Mouse (Mus musculus) B cell, adult 2 months (primary cell): ENCODE measurements around the gene Junb.

Experiments used
- DNase-seq, 2 experiments: peaks; one replicate each; pipeline ENCODE4 v3.0.0; 2022

The Junb gene

GRCm38 (mm10) chr8:84970135-84970790, 8.3 kb downstream of the Junb start:
- no peak for DNase-seq

- peak; percentile 57 to 63 for DNase-seq
These were observed 9.0 kb downstream of the Junb start, which contains the start of the genes Gm49661, Prdx2 and Rnaseh2a for GRCm38 (mm10) chr8:84969241-84970134. Gene Gm49661 (minus strand): TSS chr8:84969433. Gene Prdx2 (plus strand): TSS chr8:84969587. Gene Rnaseh2a (minus strand): TSS chr8:84969767.

- DNase-seq = no peak
These were observed 9.9 kb downstream of the Junb start for GRCm38 (mm10) chr8:84968650-84969049.

GRCm38 (mm10) chr8:84967532-84968304, 10.8 kb downstream of the Junb start:
- no peak for DNase-seq

- DNase-seq = no peak
These were observed 11.9 kb downstream of the Junb start for GRCm38 (mm10) chr8:84966603-84967002.

GRCm38 (mm10) chr8:84965731-84966291, 12.7 kb downstream of the Junb start:
- peak; percentile 87 to 90 for DNase-seq

- DNase-seq = no peak
These were observed 14.6 kb downstream of the Junb start for GRCm38 (mm10) chr8:84963952-84964351.

GRCm38 (mm10) chr8:84959811-84960210, 18.7 kb downstream of the Junb start:
- no peak for DNase-seq

GRCm38 (mm10) chr8:84956768-84957167, 21.8 kb downstream of the Junb start:
- DNase-seq = peak; percentile 88 to 90

- no peak for DNase-seq
These were observed 25.8 kb downstream of the Junb start for GRCm38 (mm10) chr8:84952612-84953255.

GRCm38 (mm10) chr8:84949753-84950152, 28.8 kb downstream of the Junb start:
- DNase-seq = peak; percentile 27 to 33

GRCm38 (mm10) chr8:84947241-84947545, 31.3 kb downstream of the Junb start:
- peak; percentile 62 to 67 for DNase-seq

GRCm38 (mm10) chr8:84946528-84947240, 31.8 kb downstream of the Junb start, which contains the start of gene Rtbdn:
Gene Rtbdn (plus strand): TSS chr8:84946991.
- peak in 1 of 2 experiments; percentile 25 for DNase-seq

GRCm38 (mm10) chr8:84945633-84946527, 32.6 kb downstream of the Junb start:
- DNase-seq = peak; percentile 50 to 52

- DNase-seq = peak in 1 of 2 experiments; percentile 18
These were observed 33.3 kb downstream of the Junb start for GRCm38 (mm10) chr8:84945235-84945632.

GRCm38 (mm10) chr8:84944478-84945160, 33.9 kb downstream of the Junb start:
- peak; percentile 52 to 54 for DNase-seq

- no peak for DNase-seq
These were observed 34.8 kb downstream of the Junb start for GRCm38 (mm10) chr8:84943699-84944098.

GRCm38 (mm10) chr8:84937620-84938485, 40.7 kb downstream of the Junb start:
- DNase-seq = no peak
